Comparison of ENCODE assay signal across 19 mouse cellular contexts in the genomic region with DNA sequence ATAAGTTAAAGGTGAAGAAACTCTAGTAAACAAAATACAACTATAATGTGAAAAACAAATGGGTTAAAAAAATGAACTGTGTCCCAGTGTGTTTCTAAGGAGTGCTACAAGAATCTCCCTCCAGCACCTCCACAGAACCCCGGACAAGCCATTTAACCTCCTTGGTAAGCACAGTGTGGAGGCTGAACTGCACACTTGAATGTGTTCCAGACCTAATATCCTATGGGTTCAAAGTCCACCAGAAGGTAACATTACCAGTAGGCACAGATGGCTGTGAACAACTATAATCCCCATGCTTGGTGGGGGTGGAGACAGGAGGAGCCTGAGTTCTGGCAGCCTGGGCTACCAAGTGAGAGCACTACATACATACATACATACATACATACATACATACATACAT. TPM values are rescaled to one million over a fixed set of nuclear protein-coding genes. Genes with fewer than 3 reads are reported as not detected.
DNase-seq lines count a peak whose midpoint lies in the region; ATAC-seq lines count a peak whose summit lies in the region.
"Had no signal": no experiment of that assay in that cellular context is flagged by ENCODE, and none has a peak within 500 bp of the region (broad histone marks: within the 10 kb centered on the region; RNA-seq: fewer than 3 reads in every experiment).

No protein-coding gene starts in this region.

- H3K4me2 ChIP-seq in kidney, embryonic 16.5 days (replicated peaks; ENCODE audit: low read depth, low read length): no peak overlapping the region
- no peak overlapping the region for H3K4me2 ChIP-seq in midbrain, embryonic 13.5 days (replicated peaks)
- H3K4me2 ChIP-seq in midbrain, embryonic 15.5 days: no peak overlapping the region
- H3K4me2 ChIP-seq in stomach, embryonic 16.5 days (ENCODE audit: low read depth, low read length): no peak overlapping the region

- no peaks in the 10 kb centered on the region for H3K9me3 ChIP-seq in kidney, embryonic 16.5 days (ENCODE audit: low read length)
- H3K9me3 ChIP-seq in midbrain, embryonic 13.5 days: no peaks in the 10 kb centered on the region
- no peaks in the 10 kb centered on the region for H3K9me3 ChIP-seq in midbrain, embryonic 15.5 days
- H3K9me3 ChIP-seq in stomach, embryonic 16.5 days (replicated peaks; ENCODE audit: control insufficient read depth, low read length): no peaks in the 10 kb centered on the region
- H3K9me3 ChIP-seq: G1E; midbrain, embryonic 10.5 days had no signal

- H3K4me3 ChIP-seq in kidney, embryonic 16.5 days (ENCODE audit: low read length): no peak overlapping the region
- no peak overlapping the region for H3K4me3 ChIP-seq in midbrain, embryonic 13.5 days (replicated peaks)
- no peak overlapping the region for H3K4me3 ChIP-seq in midbrain, embryonic 15.5 days
- no peak overlapping the region for H3K4me3 ChIP-seq in stomach, embryonic 16.5 days (replicated peaks; ENCODE audit: low read length)
- H3K4me3 ChIP-seq: midbrain, embryonic 10.5 days had no signal

- ATAC-seq in kidney, embryonic 16.5 days (ENCODE audit: low FRiP score, low TSS enrichment): no peak
- no peak for ATAC-seq in midbrain, embryonic 13.5 days
- no peak for ATAC-seq in midbrain, embryonic 15.5 days (replicated peaks)
- peak; percentile 75; the same call in 1 of the 2 replicates for ATAC-seq in stomach, embryonic 16.5 days (ENCODE audit: insufficient read depth, low FRiP score)
- ATAC-seq: CD4-positive, CD25-positive, alpha-beta regulatory T cell, adult 4 months; forebrain, embryonic 14.5 days had no signal

- no peak overlapping the region for H3K9ac ChIP-seq in kidney, embryonic 16.5 days (replicated peaks; ENCODE audit: low read length)
- no peak overlapping the region for H3K9ac ChIP-seq in midbrain, embryonic 13.5 days (replicated peaks)
- H3K9ac ChIP-seq in midbrain, embryonic 15.5 days: no peak overlapping the region
- no peak overlapping the region; the same call in 1 of the 2 replicates for H3K9ac ChIP-seq in stomach, embryonic 16.5 days (ENCODE audit: low read length)

- DNase-seq in cerebellum, adult 9-10 months: peak; percentile 3
- DNase-seq in cerebellum, postnatal 10 days: no peak
- DNase-seq in kidney, postnatal 25 days: no peak
- no peak for DNase-seq in right cerebral cortex, adult 18-20 months
- DNase-seq: cerebellum, postnatal 14 days; embryo, embryonic 11 days; kidney, adult 11 months; left cerebral cortex, postnatal 4 days; lung, adult 18-20 months; spleen, adult 18-20 months; thymus, postnatal 25 days had no signal

- no peaks in the 10 kb centered on the region for H3K36me3 ChIP-seq in kidney, embryonic 16.5 days (ENCODE audit: insufficient read depth, low read length)
- H3K36me3 ChIP-seq in midbrain, embryonic 13.5 days: 0 out of 2 replicates have a peak, but pooled peaks cover 7% of the 10 kb centered on the region
- H3K36me3 ChIP-seq in midbrain, embryonic 15.5 days (replicated peaks): no peaks in the 10 kb centered on the region
- no peaks in the 10 kb centered on the region for H3K36me3 ChIP-seq in stomach, embryonic 16.5 days (ENCODE audit: control insufficient read depth, insufficient read depth, low read length)

- 71% methylated on average over 1 of the region's 1 CpGs for WGBS in kidney, embryonic 16.5 days
- 94% methylated on average over 1 of the region's 1 CpGs for WGBS in midbrain, embryonic 13.5 days
- WGBS in midbrain, embryonic 15.5 days: 79% methylated on average over 1 of the region's 1 CpGs
- WGBS in stomach, embryonic 16.5 days: 63% methylated on average over 1 of the region's 1 CpGs

- no peaks in the 10 kb centered on the region for H3K27me3 ChIP-seq in kidney, embryonic 16.5 days (ENCODE audit: insufficient read depth, low read length)
- no peaks in the 10 kb centered on the region for H3K27me3 ChIP-seq in midbrain, embryonic 13.5 days
- no peaks in the 10 kb centered on the region for H3K27me3 ChIP-seq in midbrain, embryonic 15.5 days (replicated peaks)
- no peaks in the 10 kb centered on the region for H3K27me3 ChIP-seq in stomach, embryonic 16.5 days (ENCODE audit: control insufficient read depth, insufficient read depth, low read length)

- H3K4me1 ChIP-seq in kidney, embryonic 16.5 days (ENCODE audit: insufficient read depth, low read length): peaks cover 30% of the 10 kb centered on the region
- H3K4me1 ChIP-seq in midbrain, embryonic 13.5 days (replicated peaks): peaks cover 37% of the 10 kb centered on the region
- peaks cover 9% of the 10 kb centered on the region for H3K4me1 ChIP-seq in midbrain, embryonic 15.5 days
- peaks cover 16% of the 10 kb centered on the region for H3K4me1 ChIP-seq in stomach, embryonic 16.5 days (ENCODE audit: control insufficient read depth, insufficient read depth, low read length)

- peak overlapping the region; percentile 51 for H3K27ac ChIP-seq in kidney, embryonic 16.5 days (ENCODE audit: low read length)
- 0 out of 2 replicates have a peak overlapping the region, but pooled peaks have one; percentile 19 for H3K27ac ChIP-seq in midbrain, embryonic 13.5 days
- H3K27ac ChIP-seq in midbrain, embryonic 15.5 days: no peak overlapping the region
- peak overlapping the region; percentile 53; the same call in 1 of the 2 replicates for H3K27ac ChIP-seq in stomach, embryonic 16.5 days (ENCODE audit: low read length)

RNA-seq across cellular contexts. Expression of a gene that starts 9.6 kb away (rescaled TPM):
- 7.3 and 8.2 TPM in 2 replicates for polyA plus RNA-seq in kidney, embryonic 16.5 days (2015; fragmentation: Nextera tagmentation; extraction: Ambion mirVana)
- 5.1 and 6.1 TPM in 2 replicates for polyA plus RNA-seq in midbrain, embryonic 13.5 days (2015; fragmentation: Nextera tagmentation; extraction: Ambion mirVana)
- 5.7 and 5.9 TPM in 2 replicates for polyA plus RNA-seq in midbrain, embryonic 15.5 days (2015; fragmentation: Nextera tagmentation; extraction: Ambion mirVana)
- 5.1 and 5.7 TPM in 2 replicates for polyA plus RNA-seq in stomach, embryonic 16.5 days (2015; fragmentation: Nextera tagmentation; extraction: Ambion mirVana)

RNA-seq across cellular contexts. Expression of a gene that starts 10.6 kb away (rescaled TPM):
- polyA plus RNA-seq in kidney, embryonic 16.5 days (2015; fragmentation: Nextera tagmentation; extraction: Ambion mirVana): 21.2 and 21.9 TPM in 2 replicates
- polyA plus RNA-seq in midbrain, embryonic 13.5 days (2015; fragmentation: Nextera tagmentation; extraction: Ambion mirVana): 45.4 and 50.1 TPM in 2 replicates
- polyA plus RNA-seq in midbrain, embryonic 15.5 days (2015; fragmentation: Nextera tagmentation; extraction: Ambion mirVana): 55.3 and 60.1 TPM in 2 replicates
- 15.4 and 16.9 TPM in 2 replicates for polyA plus RNA-seq in stomach, embryonic 16.5 days (2015; fragmentation: Nextera tagmentation; extraction: Ambion mirVana)

RNA-seq across cellular contexts. Expression of a gene that starts 44.9 kb away (rescaled TPM):
- polyA plus RNA-seq in kidney, embryonic 16.5 days (2015; fragmentation: Nextera tagmentation; extraction: Ambion mirVana): 38.3 and 39.5 TPM in 2 replicates
- polyA plus RNA-seq in midbrain, embryonic 13.5 days (2015; fragmentation: Nextera tagmentation; extraction: Ambion mirVana): 35.5 and 37.6 TPM in 2 replicates
- polyA plus RNA-seq in midbrain, embryonic 15.5 days (2015; fragmentation: Nextera tagmentation; extraction: Ambion mirVana): 51.3 and 54.2 TPM in 2 replicates
- polyA plus RNA-seq in stomach, embryonic 16.5 days (2015; fragmentation: Nextera tagmentation; extraction: Ambion mirVana): 23.7 and 26.7 TPM in 2 replicates

RNA-seq across cellular contexts. Expression of a gene that starts 52.6 kb away (rescaled TPM):
- polyA plus RNA-seq in kidney, embryonic 16.5 days (2015; fragmentation: Nextera tagmentation; extraction: Ambion mirVana): 9.0 and 12.7 TPM in 2 replicates
- polyA plus RNA-seq in midbrain, embryonic 13.5 days (2015; fragmentation: Nextera tagmentation; extraction: Ambion mirVana): 0.35 and 0.37 TPM in 2 replicates
- polyA plus RNA-seq in midbrain, embryonic 15.5 days (2015; fragmentation: Nextera tagmentation; extraction: Ambion mirVana): 0.44 and 0.83 TPM in 2 replicates
- polyA plus RNA-seq in stomach, embryonic 16.5 days (2015; fragmentation: Nextera tagmentation; extraction: Ambion mirVana): 21.1 and 23.6 TPM in 2 replicates
- polyA plus RNA-seq: CD4-positive, CD25-positive, alpha-beta regulatory T cell, adult 4 months; midbrain, embryonic 10.5 days had no signal

RNA-seq across cellular contexts. Expression of a gene that starts 58.9 kb away (rescaled TPM):
- polyA plus RNA-seq in kidney, embryonic 16.5 days (2015; fragmentation: Nextera tagmentation; extraction: Ambion mirVana): 50.1 and 51.6 TPM in 2 replicates
- polyA plus RNA-seq in midbrain, embryonic 13.5 days (2015; fragmentation: Nextera tagmentation; extraction: Ambion mirVana): 74.7 and 77.5 TPM in 2 replicates
- polyA plus RNA-seq in midbrain, embryonic 15.5 days (2015; fragmentation: Nextera tagmentation; extraction: Ambion mirVana): 116 and 117 TPM in 2 replicates
- polyA plus RNA-seq in stomach, embryonic 16.5 days (2015; fragmentation: Nextera tagmentation; extraction: Ambion mirVana): 41.5 and 41.9 TPM in 2 replicates
